Mouse (Mus musculus) R1 (cell line): ENCODE results near the gene Cfap97d2.
"Not testable (repeated sequence)": the region's sequence is repeated elsewhere in the genome, so short reads cannot be mapped to it uniquely, and the experiment has no call there.

Source experiments
- DNase-seq: peaks from one replicate; pipeline ENCODE4 v3.0.0-alpha.2; 2018; ENCODE audit warnings: low read depth, low spot score

The Cfap97d2 gene

DNA sequence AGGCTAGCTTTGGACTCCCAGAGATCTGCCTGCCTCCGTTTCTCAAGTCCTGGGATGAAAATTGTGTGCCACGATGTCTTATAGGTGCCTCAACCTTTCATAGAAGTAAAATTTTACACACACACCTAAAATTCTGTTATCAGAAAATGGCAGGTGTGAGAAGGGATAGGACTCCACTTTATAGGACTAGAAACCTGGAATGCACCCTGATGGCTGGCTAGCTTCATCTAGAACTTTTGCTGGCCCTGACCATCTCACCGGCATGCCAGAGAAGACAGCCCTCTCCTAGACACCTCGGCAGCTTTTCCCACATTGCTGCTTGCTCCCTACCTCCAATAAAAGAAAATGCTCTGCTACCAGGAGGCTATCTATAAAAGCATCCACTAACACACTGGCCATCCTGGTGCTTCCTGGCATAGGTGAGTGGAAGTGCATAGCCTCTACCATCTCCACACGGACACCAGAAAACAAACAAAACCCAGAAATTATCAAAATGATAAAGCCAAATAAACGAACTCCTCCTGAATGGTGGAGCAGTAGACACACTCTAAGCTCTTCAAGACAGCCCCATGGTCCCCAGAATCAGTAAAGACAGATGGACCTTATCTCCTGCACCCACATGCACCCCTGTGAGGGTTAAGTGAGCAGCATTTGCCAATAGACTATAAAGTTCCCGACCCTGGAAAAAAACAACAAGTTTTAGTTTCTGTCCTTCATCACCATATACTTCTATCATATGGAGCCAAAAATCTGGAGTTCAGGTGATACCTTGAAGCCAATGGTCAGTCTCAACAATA is 35.3 kb downstream of the Cfap97d2 start:
- DNase-seq = no peak

GRCm38 (mm10) chr8:13746212-13746611 is 40.5 kb downstream of the Cfap97d2 start:
- not testable (repeated sequence) for DNase-seq

DNA sequence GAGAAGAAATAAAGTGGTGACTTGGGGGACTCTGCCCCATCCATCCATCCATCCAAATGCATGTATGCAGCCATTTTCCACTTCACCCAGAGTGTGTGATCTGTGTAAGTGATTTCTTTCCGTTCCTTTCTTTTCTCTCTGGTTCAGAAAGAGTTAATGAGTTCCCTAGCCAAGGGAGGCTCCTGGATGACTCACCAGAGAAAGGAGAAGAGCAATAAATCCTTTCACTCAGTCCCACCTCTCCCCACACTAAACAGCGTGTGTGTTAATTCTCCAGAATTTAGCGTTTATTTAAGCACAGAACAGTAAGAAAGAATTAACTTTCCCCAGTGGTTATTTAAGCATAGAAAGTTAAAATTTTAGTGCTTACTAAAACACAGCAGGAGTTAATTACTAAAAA is 41.9 kb downstream of the Cfap97d2 start:
- no peak for DNase-seq

DNA sequence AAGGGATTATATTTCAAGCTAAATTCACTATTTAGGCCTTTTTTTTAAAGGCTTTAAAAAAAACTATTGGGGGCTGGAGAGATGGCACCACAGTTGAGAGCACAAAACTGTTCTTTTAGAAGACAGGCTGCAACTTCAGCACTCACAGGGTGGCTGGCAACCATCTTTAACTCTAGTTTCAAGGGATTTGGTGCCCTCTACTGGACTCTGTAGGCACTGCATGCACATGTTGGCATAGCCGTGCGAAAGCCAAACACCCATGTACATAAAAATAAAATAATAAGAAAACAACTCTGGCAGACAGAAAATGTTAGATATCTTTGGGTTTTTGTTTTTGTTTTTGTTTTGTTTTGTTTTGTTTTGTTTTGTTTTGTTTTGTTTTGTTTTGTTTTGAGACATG is 48.0 kb downstream of the Cfap97d2 start:
- peak; percentile 82 for DNase-seq

DNA sequence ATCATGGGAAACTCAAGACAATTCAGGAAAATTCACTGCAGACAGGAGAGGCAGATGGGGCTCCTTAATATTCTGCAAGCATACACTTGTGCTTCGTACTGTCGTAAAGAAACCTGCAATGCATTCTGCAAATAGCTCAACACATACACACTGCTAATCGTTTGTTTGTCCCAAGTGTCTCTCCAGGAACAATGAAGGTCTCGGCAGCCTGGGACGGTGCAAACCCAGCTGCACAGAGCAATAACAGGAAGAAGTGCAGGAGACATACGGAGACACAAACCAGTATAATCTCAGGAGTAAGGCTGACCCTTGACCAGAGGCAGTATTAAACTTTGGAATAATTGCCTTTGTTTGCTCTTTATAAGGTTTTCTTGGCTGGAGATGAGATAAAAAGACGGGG is 50.8 kb downstream of the Cfap97d2 start:
- DNase-seq = no peak

- DNase-seq = peak; percentile 92
Measured at GRCm38 (mm10) chr8:13756982-13757804, 51.5 kb downstream of the Cfap97d2 start, which contains the start of gene Cdc16. TSS of gene Cdc16 (plus strand) at chr8:13757676.

DNA sequence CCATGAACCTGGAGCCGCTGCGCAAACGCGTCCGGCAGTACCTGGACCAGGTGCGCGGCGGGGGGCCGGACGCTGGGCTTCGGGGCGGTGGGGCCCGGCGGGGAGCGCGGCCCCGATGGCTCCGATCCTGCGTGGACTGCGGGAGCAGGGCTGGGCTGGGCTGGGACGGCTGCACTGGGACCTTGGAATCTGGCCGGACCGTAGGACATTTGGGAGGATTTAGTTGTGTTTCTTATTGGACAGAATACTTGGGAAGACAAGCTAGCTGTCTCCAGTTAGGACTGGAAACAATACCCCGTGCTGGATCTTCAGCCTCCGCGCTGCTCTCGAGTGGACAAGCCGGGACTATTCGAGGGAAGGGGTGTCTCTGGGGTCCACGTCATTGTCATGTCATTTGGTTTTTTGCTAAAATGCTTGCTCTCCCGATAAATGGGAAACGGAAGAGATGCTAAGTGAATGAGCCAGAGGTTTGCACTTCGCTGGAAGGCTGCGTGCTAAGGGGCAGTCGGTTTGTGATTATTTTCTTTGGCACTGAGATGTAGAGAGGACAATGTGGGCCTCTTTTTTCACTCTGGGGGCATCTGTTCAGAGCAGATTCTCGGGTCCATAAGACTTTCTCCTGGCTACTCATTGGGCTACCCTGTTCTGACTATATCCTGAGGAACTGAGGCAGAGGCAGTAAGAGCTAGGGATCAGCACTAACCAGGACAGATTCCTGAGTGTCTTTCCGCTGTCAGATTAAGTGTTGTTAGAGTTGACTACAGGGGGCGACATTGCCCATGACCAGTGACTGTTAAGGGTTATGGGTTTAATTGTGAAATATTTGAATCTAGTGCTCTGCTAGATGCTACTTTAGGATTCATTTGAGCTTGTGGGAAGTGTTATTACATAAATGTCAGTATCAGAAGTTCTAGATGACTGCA is 52.4 kb downstream of the Cfap97d2 start:
- DNase-seq = peak; percentile 77

DNA sequence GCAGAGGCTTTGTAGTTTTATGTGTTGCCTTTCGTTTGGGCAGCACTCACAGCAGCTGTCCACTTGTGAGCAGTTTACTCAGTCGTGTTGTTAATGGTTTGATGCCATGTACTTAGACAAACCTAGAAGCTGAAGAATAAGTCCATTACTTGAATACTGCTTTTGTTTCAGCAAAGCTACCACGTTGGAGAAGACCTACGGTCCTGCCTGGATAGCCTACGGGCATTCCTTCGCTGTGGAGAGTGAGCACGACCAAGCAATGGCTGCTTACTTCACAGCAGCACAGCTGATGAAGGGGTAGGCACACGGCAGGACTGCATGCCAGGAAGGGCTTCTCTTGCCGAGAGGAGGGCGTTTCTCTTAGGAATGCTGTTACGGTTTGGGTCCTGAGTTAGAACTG is 63.5 kb downstream of the Cfap97d2 start:
- DNase-seq = no peak

DNA sequence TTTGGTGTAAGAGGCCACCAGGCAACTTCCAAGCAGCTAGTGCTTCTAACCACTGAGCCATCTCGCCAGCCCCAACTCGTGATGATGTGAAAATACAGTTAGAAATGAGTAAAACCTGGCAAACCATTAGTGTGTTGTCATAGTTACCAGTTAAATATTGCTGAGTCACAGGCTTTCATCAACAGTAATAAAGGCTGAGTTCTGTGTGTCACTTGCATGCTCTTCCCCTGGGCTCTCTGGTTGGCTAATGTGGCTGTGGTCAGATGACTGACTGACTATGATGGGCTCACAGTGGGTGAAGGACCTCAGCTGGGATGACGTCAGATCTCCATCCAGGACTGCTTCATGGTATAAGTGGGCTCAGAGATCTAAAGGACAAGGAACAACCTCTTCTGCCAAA is 74.8 kb downstream of the Cfap97d2 start:
- no peak for DNase-seq

- peak; percentile 96 for DNase-seq
Measured at GRCm38 (mm10) chr8:13785250-13785763, 79.6 kb downstream of the Cfap97d2 start, which contains the start of gene Upf3a. TSS of gene Upf3a (plus strand) at chr8:13785615.

DNA sequence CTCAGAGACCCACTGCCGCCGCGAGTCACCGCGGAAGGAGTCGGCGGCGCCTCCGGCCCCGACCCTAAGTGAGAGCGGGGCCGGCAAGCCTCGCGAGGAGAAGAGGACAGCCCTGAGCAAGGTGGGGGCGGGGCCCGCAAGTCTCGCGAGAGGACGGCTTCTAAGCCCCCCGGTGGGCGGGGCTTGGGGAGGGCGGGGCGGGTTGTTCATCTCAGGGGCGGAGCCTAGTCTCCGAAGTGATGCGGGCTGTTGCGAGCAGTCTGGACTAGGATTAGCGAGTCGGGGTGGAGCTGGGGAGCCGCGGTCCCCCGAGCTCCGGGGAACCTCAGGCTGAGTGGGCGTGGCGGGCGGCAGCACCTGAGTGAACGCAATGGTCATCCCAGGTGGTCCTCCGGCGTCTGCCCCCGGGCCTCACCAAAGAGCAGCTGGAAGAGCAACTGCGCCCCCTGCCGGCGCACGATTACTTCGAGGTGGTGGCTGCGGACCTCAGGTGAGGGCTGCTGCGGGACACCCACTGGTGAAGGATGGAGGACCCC is 80.1 kb downstream of the Cfap97d2 start:
- peak; percentile 96 for DNase-seq

- DNase-seq = no peak
Measured at GRCm38 (mm10) chr8:13789606-13790005, 83.9 kb downstream of the Cfap97d2 start.
